Mouse (Mus musculus): ENCODE data around the gene Ccdc149. TPM values are rescaled to one million over a fixed set of nuclear protein-coding genes. Genes with fewer than 3 reads are reported as not detected.

The Ccdc149 gene
- polyA plus RNA-seq, 1 experiment: not detected

GRCm38 (mm10) chr5:52450821-52451220 is 20.5 kb downstream of the Ccdc149 start:
- no peak for TF ChIP-seq CTCF (IDR thresholded peaks at IDR 0.05; ENCODE audit: low read depth, low read length)
- Histone ChIP-seq H3K4me1 (ENCODE audit: control insufficient read depth, insufficient read depth, low read length) (no peaks in the 10 kb centered on the region), H3K27ac (ENCODE audit: insufficient read depth, low read depth, low read length) (no peak overlapping the region), H3K4me3 (ENCODE audit: insufficient read depth, low read length) (no peak overlapping the region)

- TF ChIP-seq CTCF (IDR thresholded peaks at IDR 0.05; ENCODE audit: low read depth, low read length) (no peak), POLR2A (IDR thresholded peaks at IDR 0.05; ENCODE audit: borderline replicate concordance, low read depth, low read length) (no peak)
- H3K4me1 ChIP-seq (ENCODE audit: control insufficient read depth, insufficient read depth, low read length): no peaks in the 10 kb centered on the region
- H3K4me3 ChIP-seq (ENCODE audit: insufficient read depth, low read length): no peak overlapping the region
- H3K27ac ChIP-seq (ENCODE audit: insufficient read depth, low read depth, low read length): no peak overlapping the region
These were observed 22.1 kb downstream of the Ccdc149 start for GRCm38 (mm10) chr5:52449187-52449586.

GRCm38 (mm10) chr5:52440278-52440677 is 31.0 kb downstream of the Ccdc149 start:
- no peaks in the 10 kb centered on the region for H3K4me1 ChIP-seq (ENCODE audit: control insufficient read depth, insufficient read depth, low read length)
- H3K4me3 ChIP-seq (ENCODE audit: insufficient read depth, low read length): no peak overlapping the region
- H3K27ac ChIP-seq (ENCODE audit: insufficient read depth, low read depth, low read length): no peak overlapping the region
- no peak for TF ChIP-seq CTCF (IDR thresholded peaks at IDR 0.05; ENCODE audit: low read depth, low read length)
- TF ChIP-seq POLR2A (IDR thresholded peaks at IDR 0.05; ENCODE audit: borderline replicate concordance, low read depth, low read length): no peak

GRCm38 (mm10) chr5:52438946-52439345 is 32.4 kb downstream of the Ccdc149 start:
- Histone ChIP-seq H3K4me3 (ENCODE audit: insufficient read depth, low read length) (no peak overlapping the region), H3K27ac (ENCODE audit: insufficient read depth, low read depth, low read length) (no peak overlapping the region), H3K4me1 (ENCODE audit: control insufficient read depth, insufficient read depth, low read length) (no peaks in the 10 kb centered on the region)
- TF ChIP-seq CTCF (IDR thresholded peaks at IDR 0.05; ENCODE audit: low read depth, low read length) (no peak), POLR2A (IDR thresholded peaks at IDR 0.05; ENCODE audit: borderline replicate concordance, low read depth, low read length) (no peak)

- TF ChIP-seq POLR2A (IDR thresholded peaks at IDR 0.05; ENCODE audit: borderline replicate concordance, low read depth, low read length) (no peak), CTCF (IDR thresholded peaks at IDR 0.05; ENCODE audit: low read depth, low read length) (no peak)
- no peaks in the 10 kb centered on the region for H3K4me1 ChIP-seq (ENCODE audit: control insufficient read depth, insufficient read depth, low read length)
- no peak overlapping the region for H3K4me3 ChIP-seq (ENCODE audit: insufficient read depth, low read length)
- H3K27ac ChIP-seq (ENCODE audit: insufficient read depth, low read depth, low read length): no peak overlapping the region
These were observed 35.8 kb downstream of the Ccdc149 start for GRCm38 (mm10) chr5:52435533-52435932.

- Histone ChIP-seq H3K4me1 (ENCODE audit: control insufficient read depth, insufficient read depth, low read length) (no peaks in the 10 kb centered on the region), H3K27ac (ENCODE audit: insufficient read depth, low read depth, low read length) (no peak overlapping the region), H3K4me3 (ENCODE audit: insufficient read depth, low read length) (no peak overlapping the region)
- TF ChIP-seq CTCF (IDR thresholded peaks at IDR 0.05; ENCODE audit: low read depth, low read length) (no peak), POLR2A (IDR thresholded peaks at IDR 0.05; ENCODE audit: borderline replicate concordance, low read depth, low read length) (no peak)
These were observed 40.0 kb downstream of the Ccdc149 start for GRCm38 (mm10) chr5:52431276-52431844.

GRCm38 (mm10) chr5:52429731-52430480 is 41.4 kb downstream of the Ccdc149 start:
- no peak overlapping the region for H3K27ac ChIP-seq (ENCODE audit: insufficient read depth, low read depth, low read length)
- H3K4me3 ChIP-seq (ENCODE audit: insufficient read depth, low read length): no peak overlapping the region
- no peaks in the 10 kb centered on the region for H3K4me1 ChIP-seq (ENCODE audit: control insufficient read depth, insufficient read depth, low read length)
- no peak for TF ChIP-seq CTCF (IDR thresholded peaks at IDR 0.05; ENCODE audit: low read depth, low read length)
- TF ChIP-seq POLR2A (IDR thresholded peaks at IDR 0.05; ENCODE audit: borderline replicate concordance, low read depth, low read length): no peak

GRCm38 (mm10) chr5:52428613-52429012 is 42.7 kb downstream of the Ccdc149 start:
- Histone ChIP-seq H3K4me3 (ENCODE audit: insufficient read depth, low read length) (no peak overlapping the region), H3K4me1 (ENCODE audit: control insufficient read depth, insufficient read depth, low read length) (no peaks in the 10 kb centered on the region), H3K27ac (ENCODE audit: insufficient read depth, low read depth, low read length) (no peak overlapping the region)
- no peak for TF ChIP-seq CTCF (IDR thresholded peaks at IDR 0.05; ENCODE audit: low read depth, low read length)
- TF ChIP-seq POLR2A (IDR thresholded peaks at IDR 0.05; ENCODE audit: borderline replicate concordance, low read depth, low read length): no peak

- no peak overlapping the region for H3K27ac ChIP-seq (ENCODE audit: insufficient read depth, low read depth, low read length)
- H3K4me1 ChIP-seq (ENCODE audit: control insufficient read depth, insufficient read depth, low read length): no peaks in the 10 kb centered on the region
- no peak for TF ChIP-seq CTCF (IDR thresholded peaks at IDR 0.05; ENCODE audit: low read depth, low read length)
- H3K4me3 ChIP-seq (ENCODE audit: insufficient read depth, low read length): no peak overlapping the region
These were observed 45.5 kb downstream of the Ccdc149 start for GRCm38 (mm10) chr5:52425819-52426218.

- Histone ChIP-seq H3K27ac (ENCODE audit: insufficient read depth, low read depth, low read length) (no peak overlapping the region), H3K4me3 (ENCODE audit: insufficient read depth, low read length) (no peak overlapping the region), H3K4me1 (ENCODE audit: control insufficient read depth, insufficient read depth, low read length) (no peaks in the 10 kb centered on the region)
- TF ChIP-seq CTCF (IDR thresholded peaks at IDR 0.05; ENCODE audit: low read depth, low read length): no peak
- no peak for TF ChIP-seq POLR2A (IDR thresholded peaks at IDR 0.05; ENCODE audit: borderline replicate concordance, low read depth, low read length)
These were observed 47.4 kb downstream of the Ccdc149 start for GRCm38 (mm10) chr5:52423893-52424292.
